Mouse (Mus musculus): ENCODE data around the gene Arl3. TPM values are rescaled to one million over a fixed set of nuclear protein-coding genes. Genes with fewer than 3 reads are reported as not detected.

The Arl3 gene
- polyA plus RNA-seq, 1 experiment, result 21.6 TPM

GRCm38 (mm10) chr19:46592751-46593439 lies 19.9 kb upstream of the Arl3 start:
- DNase-seq, result no peak
- Histone ChIP-seq H3K36me3 (ENCODE audit: control insufficient read depth, insufficient read depth, low read length) (no peaks in the 10 kb centered on the region), H3K27ac (ENCODE audit: control insufficient read depth, insufficient read depth, low read length) (no peak overlapping the region), H3K4me1 (replicated peaks; ENCODE audit: control insufficient read depth, insufficient read depth, low read length) (no peaks in the 10 kb centered on the region), H3K4me3 (ENCODE audit: control insufficient read depth, insufficient read depth, low read length) (no peak overlapping the region), H3K27me3 (ENCODE audit: control insufficient read depth, insufficient read depth, low read length) (no peaks in the 10 kb centered on the region)
- TF ChIP-seq CTCF (IDR thresholded peaks at IDR 0.05; ENCODE audit: borderline replicate concordance, control insufficient read depth, extremely low read depth, insufficient read depth, low read length, poor library complexity), result no peak
- TF ChIP-seq POLR2A (IDR thresholded peaks at IDR 0.05; ENCODE audit: control insufficient read depth, extremely low read depth, insufficient read depth, low read length, poor library complexity), result no peak
- 96% methylated on average over 9 of the region's 9 CpGs for WGBS

- Histone ChIP-seq H3K4me1 (replicated peaks; ENCODE audit: control insufficient read depth, insufficient read depth, low read length) (no peaks in the 10 kb centered on the region), H3K27me3 (ENCODE audit: control insufficient read depth, insufficient read depth, low read length) (no peaks in the 10 kb centered on the region), H3K27ac (ENCODE audit: control insufficient read depth, insufficient read depth, low read length) (no peak overlapping the region), H3K4me3 (ENCODE audit: control insufficient read depth, insufficient read depth, low read length) (no peak overlapping the region), H3K36me3 (ENCODE audit: control insufficient read depth, insufficient read depth, low read length) (no peaks in the 10 kb centered on the region)
- no peak for DNase-seq
- TF ChIP-seq CTCF (IDR thresholded peaks at IDR 0.05; ENCODE audit: borderline replicate concordance, control insufficient read depth, extremely low read depth, insufficient read depth, low read length, poor library complexity) (no peak), POLR2A (IDR thresholded peaks at IDR 0.05; ENCODE audit: control insufficient read depth, extremely low read depth, insufficient read depth, low read length, poor library complexity) (no peak)
- 92% methylated on average over 6 of the region's 6 CpGs for WGBS
These were observed 18.6 kb upstream of the Arl3 start for GRCm38 (mm10) chr19:46591575-46591974.

- no peaks in the 10 kb centered on the region for H3K36me3 ChIP-seq (ENCODE audit: control insufficient read depth, insufficient read depth, low read length)
- no peak overlapping the region for H3K27ac ChIP-seq (ENCODE audit: control insufficient read depth, insufficient read depth, low read length)
- H3K4me1 ChIP-seq (replicated peaks; ENCODE audit: control insufficient read depth, insufficient read depth, low read length), result no peaks in the 10 kb centered on the region
- H3K27me3 ChIP-seq (ENCODE audit: control insufficient read depth, insufficient read depth, low read length), result no peaks in the 10 kb centered on the region
- peak; percentile 68 for DNase-seq
- H3K4me3 ChIP-seq (ENCODE audit: control insufficient read depth, insufficient read depth, low read length), result no peak overlapping the region
- 73% methylated on average over 13 of the region's 13 CpGs for WGBS
- no peak for TF ChIP-seq POLR2A (IDR thresholded peaks at IDR 0.05; ENCODE audit: control insufficient read depth, extremely low read depth, insufficient read depth, low read length, poor library complexity)
- TF ChIP-seq CTCF (IDR thresholded peaks at IDR 0.05; ENCODE audit: borderline replicate concordance, control insufficient read depth, extremely low read depth, insufficient read depth, low read length, poor library complexity), result peak; percentile 84; the same call in 1 of the 2 replicates
These were observed 15.0 kb upstream of the Arl3 start for GRCm38 (mm10) chr19:46587823-46588508.

- H3K4me3 ChIP-seq (ENCODE audit: control insufficient read depth, insufficient read depth, low read length), result no peak overlapping the region
- H3K27ac ChIP-seq (ENCODE audit: control insufficient read depth, insufficient read depth, low read length), result no peak overlapping the region
- H3K36me3 ChIP-seq (ENCODE audit: control insufficient read depth, insufficient read depth, low read length), result no peaks in the 10 kb centered on the region
- no peak for TF ChIP-seq CTCF (IDR thresholded peaks at IDR 0.05; ENCODE audit: borderline replicate concordance, control insufficient read depth, extremely low read depth, insufficient read depth, low read length, poor library complexity)
- no peak for TF ChIP-seq POLR2A (IDR thresholded peaks at IDR 0.05; ENCODE audit: control insufficient read depth, extremely low read depth, insufficient read depth, low read length, poor library complexity)
- H3K27me3 ChIP-seq (ENCODE audit: control insufficient read depth, insufficient read depth, low read length), result no peaks in the 10 kb centered on the region
- no peak for DNase-seq
- WGBS, result 94% methylated on average over 4 of the region's 4 CpGs
- peaks cover 13% of the 10 kb centered on the region for H3K4me1 ChIP-seq (replicated peaks; ENCODE audit: control insufficient read depth, insufficient read depth, low read length)
These were observed 2.2 kb upstream of the Arl3 start for GRCm38 (mm10) chr19:46575196-46575595.

- H3K4me1 ChIP-seq (replicated peaks; ENCODE audit: control insufficient read depth, insufficient read depth, low read length), result peaks cover 13% of the 10 kb centered on the region
- no peaks in the 10 kb centered on the region for H3K27me3 ChIP-seq (ENCODE audit: control insufficient read depth, insufficient read depth, low read length)
- no peak overlapping the region for H3K4me3 ChIP-seq (ENCODE audit: control insufficient read depth, insufficient read depth, low read length)
- no peaks in the 10 kb centered on the region for H3K36me3 ChIP-seq (ENCODE audit: control insufficient read depth, insufficient read depth, low read length)
- TF ChIP-seq POLR2A (IDR thresholded peaks at IDR 0.05; ENCODE audit: control insufficient read depth, extremely low read depth, insufficient read depth, low read length, poor library complexity) (no peak), CTCF (IDR thresholded peaks at IDR 0.05; ENCODE audit: borderline replicate concordance, control insufficient read depth, extremely low read depth, insufficient read depth, low read length, poor library complexity) (no peak)
- WGBS, result 54% methylated on average over 6 of the region's 6 CpGs
- no peak overlapping the region for H3K27ac ChIP-seq (ENCODE audit: control insufficient read depth, insufficient read depth, low read length)
- no peak for DNase-seq
These were observed 992 bp upstream of the Arl3 start for GRCm38 (mm10) chr19:46573990-46574389.

- WGBS, result under 1% methylated on average over 17 of the region's 17 CpGs
- DNase-seq, result no peak
- Histone ChIP-seq H3K36me3 (ENCODE audit: control insufficient read depth, insufficient read depth, low read length) (no peaks in the 10 kb centered on the region), H3K4me1 (replicated peaks; ENCODE audit: control insufficient read depth, insufficient read depth, low read length) (peaks cover 9% of the 10 kb centered on the region), H3K27me3 (ENCODE audit: control insufficient read depth, insufficient read depth, low read length) (no peaks in the 10 kb centered on the region), H3K4me3 (ENCODE audit: control insufficient read depth, insufficient read depth, low read length) (peak overlapping the region; percentile 58), H3K27ac (ENCODE audit: control insufficient read depth, insufficient read depth, low read length) (no peak overlapping the region)
- no peak for TF ChIP-seq POLR2A (IDR thresholded peaks at IDR 0.05; ENCODE audit: control insufficient read depth, extremely low read depth, insufficient read depth, low read length, poor library complexity)
- no peak for TF ChIP-seq CTCF (IDR thresholded peaks at IDR 0.05; ENCODE audit: borderline replicate concordance, control insufficient read depth, extremely low read depth, insufficient read depth, low read length, poor library complexity)
These were observed 450 bp downstream of the Arl3 start for GRCm38 (mm10) chr19:46572548-46572947.

Measured in thymus, adult 2 months (tissue).